Mouse (Mus musculus): ENCODE results near the gene Ncoa1. TPM values are rescaled to one million over a fixed set of nuclear protein-coding genes. Genes with fewer than 3 reads are reported as not detected.
"Not testable (repeated sequence)": the region's sequence is repeated elsewhere in the genome, so short reads cannot be mapped to it uniquely, and the experiment has no call there.

Gene Ncoa1
- polyA plus RNA-seq, 1 experiment from 2014 or later = 10.4 TPM

DNA sequence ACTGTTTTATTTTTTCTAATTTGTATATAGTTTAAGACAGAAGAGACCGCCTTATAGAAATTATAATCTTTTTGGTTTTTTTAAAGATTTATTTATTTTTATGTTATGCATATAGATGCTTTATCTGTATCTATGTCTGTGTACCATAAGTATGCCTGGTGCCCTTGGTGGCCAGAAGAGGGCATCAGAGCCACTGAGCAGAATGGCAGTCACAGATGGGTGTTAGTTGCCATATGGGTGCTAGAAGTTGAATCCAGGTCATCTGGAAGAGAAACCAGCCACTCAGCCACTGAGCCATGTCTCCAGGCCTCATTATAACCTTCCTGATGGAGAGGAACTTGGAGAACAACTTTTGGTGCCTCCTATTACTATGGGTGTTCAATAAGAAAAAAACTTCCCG lies 16.0 kb downstream of the Ncoa1 start:
- Histone ChIP-seq H3K36me3 (ENCODE audit: control insufficient read depth, insufficient read depth, low read length) (no peaks in the 10 kb centered on the region), H3K9ac (replicated peaks; ENCODE audit: low read depth, low read length) (no peak overlapping the region), H3K4me2 (replicated peaks; ENCODE audit: low read depth, low read length) (no peak overlapping the region), H3K4me3 (ENCODE audit: low read depth, low read length) (no peak overlapping the region), H3K9me3 (ENCODE audit: control insufficient read depth, low read depth, low read length) (no peaks in the 10 kb centered on the region), H3K27ac (ENCODE audit: low read length) (no peak overlapping the region), H3K4me1 (ENCODE audit: control insufficient read depth, insufficient read depth, low read length) (no peaks in the 10 kb centered on the region), H3K27me3 (ENCODE audit: control insufficient read depth, insufficient read depth, low read length) (no peaks in the 10 kb centered on the region)
- WGBS = 97% methylated on average over 2 of the region's 2 CpGs
- no peak for ATAC-seq (ENCODE audit: insufficient number of reproducible peaks, insufficient read depth, low FRiP score, low read depth)

- Histone ChIP-seq H3K9ac (replicated peaks; ENCODE audit: low read depth, low read length) (no peak overlapping the region), H3K4me3 (ENCODE audit: low read depth, low read length) (no peak overlapping the region), H3K4me2 (replicated peaks; ENCODE audit: low read depth, low read length) (no peak overlapping the region), H3K27me3 (ENCODE audit: control insufficient read depth, insufficient read depth, low read length) (no peaks in the 10 kb centered on the region), H3K9me3 (ENCODE audit: control insufficient read depth, low read depth, low read length) (no peaks in the 10 kb centered on the region), H3K4me1 (ENCODE audit: control insufficient read depth, insufficient read depth, low read length) (peaks cover 3% of the 10 kb centered on the region; the same call in 1 of the 2 replicates), H3K36me3 (ENCODE audit: control insufficient read depth, insufficient read depth, low read length) (no peaks in the 10 kb centered on the region), H3K27ac (ENCODE audit: low read length) (no peak overlapping the region)
- 69% methylated on average over 10 of the region's 10 CpGs for WGBS
- no peak for ATAC-seq (ENCODE audit: insufficient number of reproducible peaks, insufficient read depth, low FRiP score, low read depth)
Observed at GRCm38 (mm10) chr12:4454956-4455565, 21.9 kb downstream of the Ncoa1 start.

- no peak overlapping the region for H3K4me3 ChIP-seq (ENCODE audit: low read depth, low read length)
- no peak for ATAC-seq (ENCODE audit: insufficient number of reproducible peaks, insufficient read depth, low FRiP score, low read depth)
- 81% methylated on average over 4 of the region's 4 CpGs for WGBS
- H3K27me3 ChIP-seq (ENCODE audit: control insufficient read depth, insufficient read depth, low read length) = no peaks in the 10 kb centered on the region
- H3K9ac ChIP-seq (replicated peaks; ENCODE audit: low read depth, low read length) = no peak overlapping the region
- H3K27ac ChIP-seq (ENCODE audit: low read length) = no peak overlapping the region
- peaks cover 3% of the 10 kb centered on the region; the same call in 1 of the 2 replicates for H3K4me1 ChIP-seq (ENCODE audit: control insufficient read depth, insufficient read depth, low read length)
- H3K36me3 ChIP-seq (ENCODE audit: control insufficient read depth, insufficient read depth, low read length) = no peaks in the 10 kb centered on the region
- H3K4me2 ChIP-seq (replicated peaks; ENCODE audit: low read depth, low read length) = no peak overlapping the region
- no peaks in the 10 kb centered on the region for H3K9me3 ChIP-seq (ENCODE audit: control insufficient read depth, low read depth, low read length)
Observed at GRCm38 (mm10) chr12:4454248-4454647, 22.7 kb downstream of the Ncoa1 start.

DNA sequence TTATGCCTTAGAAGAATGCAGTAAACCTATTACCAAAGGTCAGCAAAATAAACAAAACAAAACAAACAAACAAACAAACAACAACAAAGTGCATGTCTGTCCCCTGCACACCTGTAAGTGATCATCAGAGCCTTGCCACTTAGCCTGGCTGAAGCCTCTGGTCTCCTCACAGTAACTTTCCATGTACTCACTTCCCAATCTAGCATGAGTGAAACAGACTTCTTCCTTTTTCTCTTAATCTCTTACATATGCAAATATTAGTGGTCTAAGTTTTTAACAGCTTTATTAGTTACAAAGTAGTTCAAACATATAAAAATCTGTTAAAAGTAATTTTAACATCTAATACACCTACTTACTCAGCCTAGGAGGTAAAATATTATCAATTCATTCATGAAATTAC lies 24.7 kb downstream of the Ncoa1 start:
- Histone ChIP-seq H3K4me2 (replicated peaks; ENCODE audit: low read depth, low read length) (no peak overlapping the region), H3K27ac (ENCODE audit: low read length) (no peak overlapping the region), H3K9me3 (ENCODE audit: control insufficient read depth, low read depth, low read length) (no peaks in the 10 kb centered on the region), H3K36me3 (ENCODE audit: control insufficient read depth, insufficient read depth, low read length) (no peaks in the 10 kb centered on the region), H3K4me1 (ENCODE audit: control insufficient read depth, insufficient read depth, low read length) (peaks cover 3% of the 10 kb centered on the region; the same call in 1 of the 2 replicates), H3K9ac (replicated peaks; ENCODE audit: low read depth, low read length) (no peak overlapping the region), H3K27me3 (ENCODE audit: control insufficient read depth, insufficient read depth, low read length) (no peaks in the 10 kb centered on the region), H3K4me3 (ENCODE audit: low read depth, low read length) (no peak overlapping the region)
- ATAC-seq (ENCODE audit: insufficient number of reproducible peaks, insufficient read depth, low FRiP score, low read depth) = no peak

- not testable (repeated sequence) for H3K4me2 ChIP-seq (replicated peaks; ENCODE audit: low read depth, low read length); H3K27me3 ChIP-seq (ENCODE audit: control insufficient read depth, insufficient read depth, low read length); H3K27ac ChIP-seq (ENCODE audit: low read length); H3K4me1 ChIP-seq (ENCODE audit: control insufficient read depth, insufficient read depth, low read length); H3K9me3 ChIP-seq (ENCODE audit: control insufficient read depth, low read depth, low read length); H3K36me3 ChIP-seq (ENCODE audit: control insufficient read depth, insufficient read depth, low read length); ATAC-seq (ENCODE audit: insufficient number of reproducible peaks, insufficient read depth, low FRiP score, low read depth); H3K9ac ChIP-seq (replicated peaks; ENCODE audit: low read depth, low read length); H3K4me3 ChIP-seq (ENCODE audit: low read depth, low read length)
Observed at GRCm38 (mm10) chr12:4450485-4450884, 26.5 kb downstream of the Ncoa1 start.

GRCm38 (mm10) chr12:4448076-4448589 lies 28.8 kb downstream of the Ncoa1 start:
- Histone ChIP-seq H3K4me1 (ENCODE audit: control insufficient read depth, insufficient read depth, low read length) (no peaks in the 10 kb centered on the region), H3K4me3 (ENCODE audit: low read depth, low read length) (no peak overlapping the region), H3K4me2 (replicated peaks; ENCODE audit: low read depth, low read length) (no peak overlapping the region), H3K36me3 (ENCODE audit: control insufficient read depth, insufficient read depth, low read length) (no peaks in the 10 kb centered on the region), H3K9me3 (ENCODE audit: control insufficient read depth, low read depth, low read length) (no peaks in the 10 kb centered on the region), H3K27ac (ENCODE audit: low read length) (no peak overlapping the region), H3K9ac (replicated peaks; ENCODE audit: low read depth, low read length) (no peak overlapping the region), H3K27me3 (ENCODE audit: control insufficient read depth, insufficient read depth, low read length) (no peaks in the 10 kb centered on the region)
- ATAC-seq (ENCODE audit: insufficient number of reproducible peaks, insufficient read depth, low FRiP score, low read depth) = no peak
- 75% methylated on average over 4 of the region's 4 CpGs for WGBS

GRCm38 (mm10) chr12:4444946-4445345 lies 32.0 kb downstream of the Ncoa1 start:
- 84% methylated on average over 5 of the region's 5 CpGs for WGBS
- ATAC-seq (ENCODE audit: insufficient number of reproducible peaks, insufficient read depth, low FRiP score, low read depth) = no peak
- Histone ChIP-seq H3K4me1 (ENCODE audit: control insufficient read depth, insufficient read depth, low read length) (no peaks in the 10 kb centered on the region), H3K27me3 (ENCODE audit: control insufficient read depth, insufficient read depth, low read length) (no peaks in the 10 kb centered on the region), H3K4me2 (replicated peaks; ENCODE audit: low read depth, low read length) (no peak overlapping the region), H3K36me3 (ENCODE audit: control insufficient read depth, insufficient read depth, low read length) (no peaks in the 10 kb centered on the region), H3K9ac (replicated peaks; ENCODE audit: low read depth, low read length) (no peak overlapping the region), H3K4me3 (ENCODE audit: low read depth, low read length) (no peak overlapping the region), H3K9me3 (ENCODE audit: control insufficient read depth, low read depth, low read length) (no peaks in the 10 kb centered on the region), H3K27ac (ENCODE audit: low read length) (no peak overlapping the region)

DNA sequence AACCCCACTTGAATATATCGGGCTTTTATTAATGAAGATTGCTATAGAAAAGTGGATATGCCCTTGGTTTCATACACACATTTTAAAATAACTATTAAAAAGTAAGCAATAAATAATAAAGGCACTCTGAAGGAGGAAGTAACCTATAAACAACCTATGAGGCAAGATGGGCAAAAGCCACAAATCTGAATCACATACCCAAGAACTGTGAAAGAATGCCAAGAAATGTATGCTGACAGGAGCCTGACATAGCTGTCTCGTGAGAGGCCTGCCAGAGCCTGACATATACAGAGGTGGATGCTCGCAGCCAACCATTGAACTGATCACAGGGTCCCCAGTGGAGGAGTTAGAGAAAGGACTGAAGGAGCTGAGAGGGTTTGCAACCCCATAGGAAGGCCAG lies 35.5 kb downstream of the Ncoa1 start:
- H3K9me3 ChIP-seq (ENCODE audit: control insufficient read depth, low read depth, low read length) = no peaks in the 10 kb centered on the region
- H3K9ac ChIP-seq (replicated peaks; ENCODE audit: low read depth, low read length) = no peak overlapping the region
- no peaks in the 10 kb centered on the region for H3K27me3 ChIP-seq (ENCODE audit: control insufficient read depth, insufficient read depth, low read length)
- H3K4me2 ChIP-seq (replicated peaks; ENCODE audit: low read depth, low read length) = no peak overlapping the region
- H3K36me3 ChIP-seq (ENCODE audit: control insufficient read depth, insufficient read depth, low read length) = no peaks in the 10 kb centered on the region
- no peak overlapping the region for H3K27ac ChIP-seq (ENCODE audit: low read length)
- no peak overlapping the region for H3K4me3 ChIP-seq (ENCODE audit: low read depth, low read length)
- no peak for ATAC-seq (ENCODE audit: insufficient number of reproducible peaks, insufficient read depth, low FRiP score, low read depth)
- no peaks in the 10 kb centered on the region for H3K4me1 ChIP-seq (ENCODE audit: control insufficient read depth, insufficient read depth, low read length)
- 85% methylated on average over 3 of the region's 3 CpGs for WGBS

- no peaks in the 10 kb centered on the region for H3K4me1 ChIP-seq (ENCODE audit: control insufficient read depth, insufficient read depth, low read length)
- no peak overlapping the region for H3K9ac ChIP-seq (replicated peaks; ENCODE audit: low read depth, low read length)
- H3K36me3 ChIP-seq (ENCODE audit: control insufficient read depth, insufficient read depth, low read length) = no peaks in the 10 kb centered on the region
- no peak overlapping the region for H3K4me2 ChIP-seq (replicated peaks; ENCODE audit: low read depth, low read length)
- no peaks in the 10 kb centered on the region for H3K27me3 ChIP-seq (ENCODE audit: control insufficient read depth, insufficient read depth, low read length)
- H3K27ac ChIP-seq (ENCODE audit: low read length) = no peak overlapping the region
- 79% methylated on average over 5 of the region's 5 CpGs for WGBS
- ATAC-seq (ENCODE audit: insufficient number of reproducible peaks, insufficient read depth, low FRiP score, low read depth) = no peak
- no peaks in the 10 kb centered on the region for H3K9me3 ChIP-seq (ENCODE audit: control insufficient read depth, low read depth, low read length)
- H3K4me3 ChIP-seq (ENCODE audit: low read depth, low read length) = no peak overlapping the region
Observed at GRCm38 (mm10) chr12:4436198-4436597, 40.8 kb downstream of the Ncoa1 start.
